Mouse (Mus musculus) kidney, embryonic 14.5 days (tissue): ENCODE measurements around the gene Zfp667. TPM values are rescaled to one million over a fixed set of nuclear protein-coding genes. Genes with fewer than 3 reads are reported as not detected.

Source experiments
- polyA plus RNA-seq: library from polyadenylated mRNA; unstranded; fragments of >200 nt; fragmentation: Nextera tagmentation; extraction: Ambion mirVana; gene quantifications from 2 replicates; pipeline ENCODE4 v1.2.1, GENCODE M21; 2014

Zfp667 gene
- polyA plus RNA-seq, 1 experiment from 2014 or later = 4.8 TPM

Other genes starting within 250 kb of the Zfp667 start
- not detected in 2 replicates for gene Nlrp4c, start 241.4 kb upstream of the Zfp667 start, polyA plus RNA-seq
- gene Zfp787, start 130.6 kb upstream of the Zfp667 start, polyA plus RNA-seq = 15.3 and 20.9 TPM in 2 replicates
- gene Zfp444, start 114.4 kb upstream of the Zfp667 start, polyA plus RNA-seq = 59.7 and 70.8 TPM in 2 replicates
- not detected in 2 replicates for gene Galp, start 89.5 kb upstream of the Zfp667 start, polyA plus RNA-seq
- not detected in 2 replicates for gene Zscan5b, start 64.3 kb upstream of the Zfp667 start, polyA plus RNA-seq
- not detected in 2 replicates for gene Epp13, start 33.9 kb upstream of the Zfp667 start, polyA plus RNA-seq
- 4.1 and 5.5 TPM in 2 replicates for gene Zfp583, start 44.7 kb downstream of the Zfp667 start, polyA plus RNA-seq
- 2.6 TPM in 2 replicates for gene Gm3854, start 57.2 kb downstream of the Zfp667 start, polyA plus RNA-seq
- gene Zfp78, start 76.7 kb downstream of the Zfp667 start, polyA plus RNA-seq = 2.1 TPM in 2 replicates
- gene Zfp28, start 96.7 kb downstream of the Zfp667 start, polyA plus RNA-seq = 7.5 and 8.7 TPM in 2 replicates
- not detected in 2 replicates for gene Smim17, start 112.1 kb downstream of the Zfp667 start, polyA plus RNA-seq
- gene Gm20715, start 123.7 kb downstream of the Zfp667 start, polyA plus RNA-seq = not detected in 2 replicates
- gene Olfr1344, start 152.1 kb downstream of the Zfp667 start, polyA plus RNA-seq = not detected in 2 replicates
- not detected in 2 replicates for gene Olfr1336, start 169.6 kb downstream of the Zfp667 start, polyA plus RNA-seq
- gene Olfr1346, start 180.5 kb downstream of the Zfp667 start, polyA plus RNA-seq = not detected in 2 replicates
- gene Olfr5, start 200.4 kb downstream of the Zfp667 start, polyA plus RNA-seq = not detected in 2 replicates
- gene Olfr1347, start 213.2 kb downstream of the Zfp667 start, polyA plus RNA-seq = not detected in 2 replicates
- not detected in 2 replicates for gene Olfr1348, start 222.2 kb downstream of the Zfp667 start, polyA plus RNA-seq
- not detected in 2 replicates for gene Olfr1349, start 236.4 kb downstream of the Zfp667 start, polyA plus RNA-seq